ENCODE assay signal across 13 mouse cellular contexts in genomic region chr15:94239637-94240036, GRCm38 (mm10).
DNase-seq lines count a peak whose midpoint lies in the region; ATAC-seq and TF ChIP-seq lines count a peak whose summit lies in the region.
"Had no signal": no experiment of that assay in that cellular context is flagged by ENCODE, and none has a peak within 500 bp of the region (broad histone marks: within the 10 kb centered on the region; RNA-seq: fewer than 3 reads in every experiment).

No protein-coding gene starts in this region.

- no peak overlapping the region for H3K27ac ChIP-seq in forebrain, postnatal 0 days (ENCODE audit: low read depth, low read length)
- no peak overlapping the region for H3K27ac ChIP-seq in forebrain, embryonic 15.5 days (replicated peaks)
- no peak overlapping the region for H3K27ac ChIP-seq in liver, postnatal 0 days (ENCODE audit: low read depth)
- H3K27ac ChIP-seq: hindbrain, embryonic 10.5 days; limb, embryonic 15.5 days; neural tube, embryonic 12.5 days had no signal

- DNase-seq in forebrain, postnatal 0 days: no peak
- DNase-seq in liver, postnatal 0 days: peak; percentile 25
- DNase-seq in liver: no peak
- peak; percentile 17 for DNase-seq in c-Kit-positive CD71-positive TER-119-positive erythroid progenitor cells, embryonic 14.5 days (ENCODE audit: low spot score)
- DNase-seq in left cerebral cortex, adult 18-20 months (ENCODE audit: low spot score in 2 of 2): no peak
- DNase-seq in heart, postnatal 4 days: no peak
- DNase-seq: cerebellum, adult 9-10 months had no signal

- ATAC-seq in forebrain, postnatal 0 days: no peak
- no peak for ATAC-seq in forebrain, embryonic 15.5 days (replicated peaks)
- no peak for ATAC-seq in liver, postnatal 0 days

- no peaks in the 10 kb centered on the region for H3K27me3 ChIP-seq in forebrain, postnatal 0 days (ENCODE audit: insufficient read depth, low read length)
- no peaks in the 10 kb centered on the region for H3K27me3 ChIP-seq in forebrain, embryonic 15.5 days
- no peaks in the 10 kb centered on the region for H3K27me3 ChIP-seq in liver, postnatal 0 days (ENCODE audit: insufficient read depth, low read length)
- no peaks in the 10 kb centered on the region for H3K27me3 ChIP-seq in E14TG2a.4 (ENCODE audit: insufficient read depth, low read length)
- H3K27me3 ChIP-seq: limb, embryonic 15.5 days; megakaryocyte, embryonic 14.5 days; neural tube, embryonic 12.5 days had no signal

- TF ChIP-seq EP300 in liver, postnatal 0 days (IDR thresholded peaks at IDR 0.05; ENCODE audit: low read depth): no peak

- H3K36me3 ChIP-seq in forebrain, postnatal 0 days (ENCODE audit: insufficient read depth): no peaks in the 10 kb centered on the region
- H3K36me3 ChIP-seq in forebrain, embryonic 15.5 days: no peaks in the 10 kb centered on the region
- H3K36me3 ChIP-seq in liver, postnatal 0 days (replicated peaks; ENCODE audit: insufficient read depth, low read length): no peaks in the 10 kb centered on the region
- no peaks in the 10 kb centered on the region for H3K36me3 ChIP-seq in E14TG2a.4 (ENCODE audit: insufficient read depth, low read length)
- H3K36me3 ChIP-seq: hindbrain, embryonic 10.5 days; limb, embryonic 15.5 days; neural tube, embryonic 12.5 days had no signal

- H3K4me3 ChIP-seq in forebrain, postnatal 0 days (ENCODE audit: low read depth, low read length): no peak overlapping the region
- H3K4me3 ChIP-seq in forebrain, embryonic 15.5 days: no peak overlapping the region
- H3K4me3 ChIP-seq in liver, postnatal 0 days (ENCODE audit: low read depth, low read length): no peak overlapping the region
- no peak overlapping the region for H3K4me3 ChIP-seq in E14TG2a.4 (replicated peaks; ENCODE audit: low read length)
- H3K4me3 ChIP-seq: hindbrain, embryonic 10.5 days; limb, embryonic 15.5 days; megakaryocyte, embryonic 14.5 days; neural tube, embryonic 12.5 days had no signal

- no peak overlapping the region for H3K4me2 ChIP-seq in forebrain, postnatal 0 days (ENCODE audit: low read depth)
- no peak overlapping the region for H3K4me2 ChIP-seq in forebrain, embryonic 15.5 days (replicated peaks)
- no peak overlapping the region for H3K4me2 ChIP-seq in liver, postnatal 0 days (ENCODE audit: low read depth, low read length)
- H3K4me2 ChIP-seq: limb, embryonic 15.5 days; neural tube, embryonic 12.5 days had no signal

- no peak overlapping the region for H3K9ac ChIP-seq in forebrain, postnatal 0 days
- H3K9ac ChIP-seq in forebrain, embryonic 15.5 days (replicated peaks): no peak overlapping the region
- no peak overlapping the region for H3K9ac ChIP-seq in liver, postnatal 0 days (replicated peaks)
- H3K9ac ChIP-seq: limb, embryonic 15.5 days; neural tube, embryonic 12.5 days had no signal

- TF ChIP-seq CTCF in forebrain, postnatal 0 days (IDR thresholded peaks at IDR 0.05; ENCODE audit: low read depth): peak; percentile 34
- peak; percentile 52 for TF ChIP-seq CTCF in liver, postnatal 0 days (IDR thresholded peaks at IDR 0.05; ENCODE audit: low read depth)
- TF ChIP-seq CTCF in E14TG2a.4 (conservative IDR thresholded peaks at IDR 0.05; ENCODE audit: low read length): peak; percentile 33

- H3K4me1 ChIP-seq in forebrain, postnatal 0 days (ENCODE audit: insufficient read depth): no peaks in the 10 kb centered on the region
- H3K4me1 ChIP-seq in forebrain, embryonic 15.5 days: no peaks in the 10 kb centered on the region
- H3K4me1 ChIP-seq in liver, postnatal 0 days (ENCODE audit: insufficient read depth): no peaks in the 10 kb centered on the region
- H3K4me1 ChIP-seq in E14TG2a.4 (replicated peaks; ENCODE audit: low read depth, low read length): no peaks in the 10 kb centered on the region
- H3K4me1 ChIP-seq: hindbrain, embryonic 10.5 days; megakaryocyte, embryonic 14.5 days; neural tube, embryonic 12.5 days had no signal

- H3K9me3 ChIP-seq in forebrain, postnatal 0 days (ENCODE audit: low read length): no peaks in the 10 kb centered on the region
- no peaks in the 10 kb centered on the region for H3K9me3 ChIP-seq in forebrain, embryonic 15.5 days
- H3K9me3 ChIP-seq in liver, postnatal 0 days (ENCODE audit: low read length): no peaks in the 10 kb centered on the region
- H3K9me3 ChIP-seq in E14TG2a.4 (ENCODE audit: low read length): no peaks in the 10 kb centered on the region
- H3K9me3 ChIP-seq: hindbrain, embryonic 10.5 days; limb, embryonic 15.5 days; megakaryocyte, embryonic 14.5 days; neural tube, embryonic 12.5 days had no signal

- WGBS in forebrain, postnatal 0 days: 84% methylated on average over 4 of the region's 4 CpGs
- WGBS in forebrain, embryonic 15.5 days: 84% methylated on average over 4 of the region's 4 CpGs
- 68% methylated on average over 4 of the region's 4 CpGs for WGBS in liver, postnatal 0 days (ENCODE audit: insufficient replicate concordance)

Comparison
In these comparisons a context has a peak if more than half of its experiments do, and no peak if none do; other contexts are left out.
1. DNase-seq: peak in liver, postnatal 0 days (single experiment) and c-Kit-positive CD71-positive TER-119-positive erythroid progenitor cells, embryonic 14.5 days (single experiment); none in forebrain, postnatal 0 days (single experiment), liver (single experiment), left cerebral cortex, adult 18-20 months (0 of 2) and heart, postnatal 4 days (single experiment).
2. Peak in every context shown above with its lines, with median percentiles within 50 percentile points of each other: CTCF ChIP-seq.